Mouse (Mus musculus) small intestine, adult 2 months (tissue): ENCODE measurements around the gene Rnf141.

Source experiments
- CTCF ChIP-seq: fragments of 200-500 bp; IDR thresholded peaks from 2 replicates; pipeline ENCODE4 v1.5.1; 2012; ENCODE audit warnings: low read depth, mild to moderate bottlenecking, control low read depth, inconsistent platforms, low read length, moderate library complexity, mixed read lengths; ENCODE audit not compliant: insufficient replicate concordance, insufficient read length; ENCODE audit errors: extremely low read depth
- POLR2A ChIP-seq: fragments of 200-500 bp; IDR thresholded peaks from 2 replicates; pipeline ENCODE4 v1.6.1; 2012; ENCODE audit warnings: low read depth, mild to moderate bottlenecking, control low read depth, inconsistent platforms, low read length, moderate library complexity

DNA sequence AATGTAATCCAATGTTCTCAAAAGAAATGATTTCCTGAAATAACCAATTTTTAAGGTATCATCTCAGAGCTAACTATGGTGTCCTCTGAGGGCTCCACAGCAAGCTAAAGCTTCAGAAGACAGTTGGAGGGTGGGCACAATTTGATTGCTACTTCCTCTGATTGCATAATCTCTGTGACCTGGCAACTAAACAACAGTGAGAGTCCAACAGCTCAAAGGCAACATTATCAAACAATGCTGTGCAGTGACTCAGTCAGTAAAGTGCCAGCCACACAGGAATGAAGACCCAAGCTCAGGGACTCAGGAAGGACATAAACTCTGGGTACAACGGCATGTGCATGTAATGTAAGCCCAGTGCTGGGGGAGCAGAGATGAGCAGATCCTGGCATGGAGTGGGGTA lies 11.2 kb downstream of the Rnf141 start:
- no peak for TF ChIP-seq CTCF
- TF ChIP-seq POLR2A, result no peak
